Mouse (Mus musculus): ENCODE measurements at regions not wholly inside any gene's neighbourhood (a gene's known extent, or its start where the extent isn't known, plus 50 kb on each side); places are given as distances from the start of the nearest gene placed in this dataset.
A peak's percentile ranks its signal among the peaks of the same experiment; 100 is the strongest.

DNA sequence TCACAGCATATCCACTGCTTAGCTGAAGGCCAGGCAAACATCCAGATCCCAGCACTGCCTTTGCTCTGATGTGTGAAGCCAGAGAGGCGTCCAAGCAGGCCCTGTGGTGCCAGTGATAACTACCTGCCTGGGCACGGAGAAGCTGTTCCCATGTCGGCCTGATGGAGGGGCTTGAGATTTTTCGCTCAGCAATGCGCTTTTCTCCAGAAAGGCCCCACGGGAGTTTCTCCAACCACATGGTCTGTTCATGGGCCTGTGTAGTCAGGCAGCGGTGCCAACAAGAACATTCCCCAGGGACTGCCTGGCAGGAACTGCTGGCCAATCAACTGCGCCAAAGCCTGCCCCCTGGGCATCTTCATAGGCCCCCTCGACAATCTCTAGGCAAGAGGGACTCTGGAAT is 95.4 kb upstream of the Usp24 start:
- Histone ChIP-seq H3K4me3 (no peak overlapping the region), H3K27ac (no peak overlapping the region), H3K9me3 (no peaks in the 10 kb centered on the region), H3K36me3 (no peaks in the 10 kb centered on the region), H3K4me1 (no peaks in the 10 kb centered on the region), H3K27me3 (ENCODE audit: insufficient read depth, poor library complexity, severe bottlenecking) (0 out of 2 replicates have a peak, but pooled peaks cover 7% of the 10 kb centered on the region)
- DNase-seq (ENCODE audit: low spot score), result no peak
- 80% methylated on average over 9 of the region's 9 CpGs for WGBS

DNA sequence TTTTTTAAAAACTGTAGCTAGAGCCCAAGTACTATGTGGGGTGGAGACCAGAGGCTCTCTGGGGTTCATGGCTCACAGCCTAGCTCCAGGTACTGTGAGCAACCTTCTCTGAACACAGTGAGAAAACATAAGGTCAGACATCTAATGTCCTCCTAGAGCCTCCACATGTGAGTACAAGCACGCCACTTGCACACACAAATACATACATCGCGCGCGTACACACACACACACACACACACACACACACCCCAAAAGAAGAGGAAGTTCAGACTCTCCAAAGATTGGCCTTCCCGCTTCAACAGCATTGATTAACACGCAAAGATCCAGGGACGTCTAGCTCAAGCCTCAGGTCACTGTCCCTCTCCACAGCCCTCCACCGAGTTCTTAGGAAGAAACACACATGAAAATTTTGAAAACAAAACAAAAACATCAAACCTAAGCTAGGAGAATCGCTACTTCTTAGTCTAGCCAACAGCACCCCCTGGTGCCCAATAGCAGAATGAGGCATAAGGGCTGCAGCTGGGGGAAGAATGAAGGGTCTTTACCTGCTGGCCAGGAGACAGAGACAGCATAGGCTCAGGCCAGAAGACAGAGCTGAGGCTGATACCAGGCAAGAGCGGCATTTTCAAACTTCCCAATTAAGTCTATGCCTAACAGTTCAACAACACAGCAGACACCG is 90.7 kb upstream of the Usp24 start:
- Histone ChIP-seq H3K27me3 (ENCODE audit: insufficient read depth, poor library complexity, severe bottlenecking) (0 out of 2 replicates have a peak, but pooled peaks cover 4% of the 10 kb centered on the region), H3K4me3 (no peak overlapping the region), H3K4me1 (no peaks in the 10 kb centered on the region), H3K36me3 (no peaks in the 10 kb centered on the region), H3K9me3 (no peaks in the 10 kb centered on the region), H3K27ac (no peak overlapping the region)
- no peak for DNase-seq (ENCODE audit: low spot score)
- WGBS, result 52% methylated on average over 12 of the region's 12 CpGs

DNA sequence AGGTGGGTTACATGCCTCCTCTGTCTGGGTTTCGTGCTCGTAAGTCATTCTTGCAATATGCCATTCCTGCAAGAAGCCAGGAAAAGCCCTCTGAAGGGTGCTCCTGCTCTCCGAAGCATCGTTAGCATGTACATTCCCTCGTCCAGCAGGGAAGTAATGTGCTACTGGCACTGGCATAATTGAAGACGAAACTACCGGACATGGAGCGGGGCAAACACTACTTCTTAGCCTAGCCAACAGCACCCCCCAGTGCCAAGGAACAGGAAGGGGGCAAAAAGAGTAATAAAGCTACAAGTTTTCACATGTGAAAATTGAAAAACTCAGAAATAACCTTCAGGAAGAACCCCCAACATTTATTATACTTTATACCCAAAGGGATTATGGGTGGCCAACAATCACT is 88.6 kb upstream of the Usp24 start:
- H3K27me3 ChIP-seq (ENCODE audit: insufficient read depth, poor library complexity, severe bottlenecking), result no peaks in the 10 kb centered on the region
- H3K4me3 ChIP-seq, result no peak overlapping the region
- WGBS, result 68% methylated on average over 8 of the region's 8 CpGs
- H3K27ac ChIP-seq, result no peak overlapping the region
- no peaks in the 10 kb centered on the region for H3K36me3 ChIP-seq
- no peaks in the 10 kb centered on the region for H3K9me3 ChIP-seq
- DNase-seq (ENCODE audit: low spot score), result no peak
- peaks cover 2% of the 10 kb centered on the region for H3K4me1 ChIP-seq

DNA sequence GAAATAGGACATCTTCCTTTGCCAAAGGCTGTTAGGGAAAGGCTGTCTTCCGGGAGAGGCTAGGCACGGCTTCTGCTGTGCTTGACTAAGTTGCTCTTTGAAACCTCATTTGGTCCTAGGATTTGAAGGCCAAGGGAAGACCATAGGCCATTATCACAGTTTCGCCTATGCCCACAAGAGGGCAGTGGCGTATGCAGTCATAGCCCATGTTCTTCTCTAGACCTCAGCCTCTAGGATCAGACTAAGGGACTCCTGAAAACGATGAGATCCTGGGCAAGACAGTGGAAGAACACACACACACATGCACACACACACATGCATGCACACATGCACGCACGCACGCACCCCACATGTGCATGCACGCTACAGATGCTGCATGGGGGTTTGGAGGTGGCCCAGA is 87.5 kb upstream of the Usp24 start:
- WGBS, result 43% methylated on average over 9 of the region's 9 CpGs
- Histone ChIP-seq H3K36me3 (no peaks in the 10 kb centered on the region), H3K4me3 (no peak overlapping the region), H3K9me3 (no peaks in the 10 kb centered on the region), H3K27me3 (ENCODE audit: insufficient read depth, poor library complexity, severe bottlenecking) (no peaks in the 10 kb centered on the region), H3K27ac (no peak overlapping the region), H3K4me1 (peaks cover 9% of the 10 kb centered on the region)
- DNase-seq (ENCODE audit: low spot score), result no peak

GRCm38 (mm10) chr4:106229526-106229925 is 86.5 kb upstream of the Usp24 start:
- no peaks in the 10 kb centered on the region for H3K9me3 ChIP-seq
- H3K36me3 ChIP-seq, result no peaks in the 10 kb centered on the region
- H3K4me3 ChIP-seq, result no peak overlapping the region
- WGBS, result 72% methylated on average over 3 of the region's 3 CpGs
- H3K27ac ChIP-seq, result no peak overlapping the region
- H3K4me1 ChIP-seq, result peaks cover 9% of the 10 kb centered on the region
- no peak for DNase-seq (ENCODE audit: low spot score)
- H3K27me3 ChIP-seq (ENCODE audit: insufficient read depth, poor library complexity, severe bottlenecking), result no peaks in the 10 kb centered on the region

DNA sequence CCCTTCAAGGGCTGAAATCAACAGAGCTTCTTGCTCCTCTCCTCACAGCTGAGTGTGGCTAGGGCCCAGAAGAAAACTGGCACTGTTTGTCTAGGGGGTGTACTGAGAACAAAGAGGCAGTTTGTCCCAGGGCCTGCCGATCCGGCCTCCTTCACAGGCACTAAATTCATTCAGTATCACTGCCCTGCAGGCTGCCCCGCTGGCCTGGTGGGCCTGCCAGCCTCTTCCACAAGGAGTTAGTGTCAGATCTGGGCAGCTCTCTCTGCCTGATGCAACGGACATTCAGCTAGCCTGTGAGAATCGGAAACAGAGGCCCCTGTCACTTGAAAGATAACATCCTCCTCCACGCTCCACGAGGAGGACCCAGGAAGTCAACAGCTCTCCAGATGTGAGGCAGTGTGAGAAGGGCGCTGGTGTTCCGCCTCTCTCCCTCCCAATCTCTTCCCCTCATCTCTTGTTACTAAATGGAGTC is 83.5 kb upstream of the Usp24 start:
- DNase-seq (ENCODE audit: low spot score), result no peak
- 17% methylated on average over 9 of the region's 9 CpGs for WGBS
- Histone ChIP-seq H3K4me3 (no peak overlapping the region), H3K9me3 (no peaks in the 10 kb centered on the region), H3K27ac (peak overlapping the region; percentile 73), H3K36me3 (no peaks in the 10 kb centered on the region), H3K27me3 (ENCODE audit: insufficient read depth, poor library complexity, severe bottlenecking) (no peaks in the 10 kb centered on the region), H3K4me1 (peaks cover 9% of the 10 kb centered on the region)

DNA sequence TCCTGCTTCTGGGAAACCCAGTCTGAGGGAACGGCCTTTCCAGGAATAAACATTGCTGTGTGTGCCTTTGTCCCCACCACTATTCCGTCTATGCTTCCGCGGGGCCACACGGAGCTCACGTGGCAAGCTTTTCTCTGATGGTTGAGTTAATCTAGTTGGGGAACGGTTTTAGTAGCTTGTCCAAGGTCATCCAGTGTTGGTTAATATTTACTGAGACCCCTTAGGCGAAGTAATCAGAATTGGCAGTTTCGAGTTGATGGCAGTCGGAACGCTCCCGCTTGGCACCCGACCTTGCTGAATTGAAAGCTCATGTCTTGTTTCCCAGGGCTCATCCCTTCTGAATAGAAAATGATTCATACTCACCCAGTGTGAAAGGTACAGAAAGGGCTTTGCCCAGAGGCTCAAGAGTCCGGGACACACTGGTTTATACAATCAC is 71.6 kb upstream of the Usp24 start:
- Histone ChIP-seq H3K4me1 (peaks cover 6% of the 10 kb centered on the region; the same call in 1 of the 2 replicates), H3K36me3 (no peaks in the 10 kb centered on the region), H3K9me3 (no peaks in the 10 kb centered on the region), H3K27ac (no peak overlapping the region), H3K4me3 (no peak overlapping the region), H3K27me3 (ENCODE audit: insufficient read depth, poor library complexity, severe bottlenecking) (no peaks in the 10 kb centered on the region)
- 91% methylated on average over 14 of the region's 14 CpGs for WGBS
- peak; percentile 61 for DNase-seq (ENCODE audit: low spot score)

- Histone ChIP-seq H3K4me3 (no peak overlapping the region), H3K36me3 (no peaks in the 10 kb centered on the region), H3K9me3 (no peaks in the 10 kb centered on the region), H3K27ac (no peak overlapping the region), H3K27me3 (ENCODE audit: insufficient read depth, poor library complexity, severe bottlenecking) (no peaks in the 10 kb centered on the region), H3K4me1 (peaks cover 8% of the 10 kb centered on the region; the same call in 1 of the 2 replicates)
- peak; percentile 61 for DNase-seq (ENCODE audit: low spot score)
- 85% methylated on average over 9 of the region's 9 CpGs for WGBS
Measured at GRCm38 (mm10) chr4:106244826-106245510, 71.0 kb upstream of the Usp24 start.

- WGBS, result 67% methylated on average over 2 of the region's 2 CpGs
- DNase-seq (ENCODE audit: low spot score), result no peak
- Histone ChIP-seq H3K4me3 (no peak overlapping the region), H3K36me3 (no peaks in the 10 kb centered on the region), H3K27me3 (ENCODE audit: insufficient read depth, poor library complexity, severe bottlenecking) (no peaks in the 10 kb centered on the region), H3K27ac (no peak overlapping the region), H3K9me3 (no peaks in the 10 kb centered on the region), H3K4me1 (peaks cover 8% of the 10 kb centered on the region; the same call in 1 of the 2 replicates)
Measured at GRCm38 (mm10) chr4:106246695-106247094, 69.3 kb upstream of the Usp24 start.

DNA sequence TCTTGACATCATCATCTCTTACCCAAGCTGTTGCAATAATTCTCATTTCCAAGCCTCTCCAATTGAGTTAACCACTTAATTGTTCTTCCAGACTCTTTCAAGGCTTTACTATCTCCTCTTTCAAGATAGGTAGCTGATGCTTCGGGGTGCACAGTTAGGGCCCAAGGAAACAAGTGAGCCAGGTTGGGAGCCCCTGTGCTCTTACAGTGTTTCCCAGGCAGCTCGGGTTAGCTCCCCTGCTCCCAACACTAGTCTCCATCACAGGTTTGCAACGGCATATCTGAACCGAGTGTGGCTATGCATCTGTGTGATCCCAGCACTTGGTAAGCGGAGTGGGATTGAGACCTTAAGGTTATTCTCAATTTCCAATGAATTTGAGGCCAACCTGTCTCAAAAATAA is 68.6 kb upstream of the Usp24 start:
- H3K27ac ChIP-seq, result no peak overlapping the region
- H3K9me3 ChIP-seq, result no peaks in the 10 kb centered on the region; the same call in 1 of the 2 replicates
- peak; percentile 63 for DNase-seq (ENCODE audit: low spot score)
- no peaks in the 10 kb centered on the region for H3K27me3 ChIP-seq (ENCODE audit: insufficient read depth, poor library complexity, severe bottlenecking)
- H3K4me1 ChIP-seq, result peaks cover 8% of the 10 kb centered on the region; the same call in 1 of the 2 replicates
- WGBS, result 94% methylated on average over 5 of the region's 5 CpGs
- H3K36me3 ChIP-seq, result no peaks in the 10 kb centered on the region
- no peak overlapping the region for H3K4me3 ChIP-seq

- H3K9me3 ChIP-seq, result no peaks in the 10 kb centered on the region; the same call in 1 of the 2 replicates
- 92% methylated on average over 8 of the region's 8 CpGs for WGBS
- H3K27me3 ChIP-seq (ENCODE audit: insufficient read depth, poor library complexity, severe bottlenecking), result no peaks in the 10 kb centered on the region
- H3K4me1 ChIP-seq, result peaks cover 8% of the 10 kb centered on the region; the same call in 1 of the 2 replicates
- H3K4me3 ChIP-seq, result no peak overlapping the region
- no peaks in the 10 kb centered on the region for H3K36me3 ChIP-seq
- no peak overlapping the region for H3K27ac ChIP-seq
- peak; percentile 69 for DNase-seq (ENCODE audit: low spot score)
Measured at GRCm38 (mm10) chr4:106248272-106248671, 67.7 kb upstream of the Usp24 start.

GRCm38 (mm10) chr4:106249028-106249782 is 66.8 kb upstream of the Usp24 start:
- peak; percentile 56 for DNase-seq (ENCODE audit: low spot score)
- Histone ChIP-seq H3K36me3 (no peaks in the 10 kb centered on the region), H3K27ac (no peak overlapping the region), H3K27me3 (ENCODE audit: insufficient read depth, poor library complexity, severe bottlenecking) (no peaks in the 10 kb centered on the region), H3K9me3 (no peaks in the 10 kb centered on the region; the same call in 1 of the 2 replicates), H3K4me3 (no peak overlapping the region), H3K4me1 (peaks cover 8% of the 10 kb centered on the region; the same call in 1 of the 2 replicates)
- 28% methylated on average over 7 of the region's 7 CpGs for WGBS

GRCm38 (mm10) chr4:106250048-106250447 is 66.0 kb upstream of the Usp24 start:
- DNase-seq (ENCODE audit: low spot score), result no peak
- H3K4me3 ChIP-seq, result no peak overlapping the region
- H3K4me1 ChIP-seq, result peaks cover 8% of the 10 kb centered on the region; the same call in 1 of the 2 replicates
- no peaks in the 10 kb centered on the region; the same call in 1 of the 2 replicates for H3K9me3 ChIP-seq
- H3K27me3 ChIP-seq (ENCODE audit: insufficient read depth, poor library complexity, severe bottlenecking), result no peaks in the 10 kb centered on the region
- H3K36me3 ChIP-seq, result no peaks in the 10 kb centered on the region
- WGBS, result 91% methylated on average over 2 of the region's 2 CpGs
- H3K27ac ChIP-seq, result no peak overlapping the region

All from heart, embryonic 10.5 days (tissue).